Mouse (Mus musculus): ENCODE data around the gene Cgrrf1. TPM values are rescaled to one million over a fixed set of nuclear protein-coding genes. Genes with fewer than 3 reads are reported as not detected.

Gene Cgrrf1
- 13.1 and 14.9 TPM in 2 replicates for polyA plus RNA-seq (2012; ENCODE audit: low replicate concordance)

GRCm38 (mm10) chr14:46831837-46832333, at the start of gene Cgrrf1:
Cgrrf1 (plus strand) TSS chr14:46832125.

GRCm38 (mm10) chr14:46787787-46788504, 44.0 kb upstream of the Cgrrf1 start, which contains the start of gene Cnih1:
Cnih1 (minus strand) TSS chr14:46788411.

GRCm38 (mm10) chr14:46821873-46822716, 9.8 kb upstream of the Cgrrf1 start, which contains the start of gene Gmfb:
Gmfb (minus strand) TSS chr14:46822242.

GRCm38 (mm10) chr14:46882431-46883067, 50.6 kb downstream of the Cgrrf1 start, which contains the start of gene Samd4:
Samd4 (plus strand) TSS chr14:46882854.

Other genes with a start within 250 kb of the Cgrrf1 start
- 0.61 and 2.1 TPM in 2 replicates for gene Cdkn3, start 71.6 kb upstream of the Cgrrf1 start, polyA plus RNA-seq (2012; ENCODE audit: low replicate concordance)
- gene Cnih1, start 43.7 kb upstream of the Cgrrf1 start, polyA plus RNA-seq (2012; ENCODE audit: low replicate concordance), result 12.0 and 65.8 TPM in 2 replicates
- 1.1 and 4.6 TPM in 2 replicates for gene Gmfb, start 9.9 kb upstream of the Cgrrf1 start, polyA plus RNA-seq (2012; ENCODE audit: low replicate concordance)
- 2.0 and 8.7 TPM in 2 replicates for gene Samd4, start 50.7 kb downstream of the Cgrrf1 start, polyA plus RNA-seq (2012; ENCODE audit: low replicate concordance)

All from hematopoietic multipotent progenitor cell, adult 10-12 weeks (in vitro differentiated cells).